Mouse (Mus musculus): ENCODE results near the gene Plekho1. TPM values are rescaled to one million over a fixed set of nuclear protein-coding genes. Genes with fewer than 3 reads are reported as not detected.
A peak's percentile ranks its signal among the peaks of the same experiment; 100 is the strongest.
"Not testable (repeated sequence)": the region's sequence is repeated elsewhere in the genome, so short reads cannot be mapped to it uniquely, and the experiment has no call there.

The Plekho1 gene
- polyA plus RNA-seq, 1 experiment from 2014 or later = 90.5 TPM

- H3K9me3 ChIP-seq = no peaks in the 10 kb centered on the region
- peaks cover 20% of the 10 kb centered on the region for H3K4me1 ChIP-seq
- 54% methylated on average over 12 of the region's 12 CpGs for WGBS
These were observed 23.4 kb downstream of the Plekho1 start for GRCm38 (mm10) chr3:95972251-95972872.

GRCm38 (mm10) chr3:95970661-95971060 is 25.1 kb downstream of the Plekho1 start:
- not testable (repeated sequence) for H3K4me2 ChIP-seq (replicated peaks); ATAC-seq (replicated peaks); H3K9me3 ChIP-seq; H3K4me3 ChIP-seq; H3K36me3 ChIP-seq; H3K27me3 ChIP-seq; H3K27ac ChIP-seq (replicated peaks); H3K9ac ChIP-seq (replicated peaks)
- 59% methylated on average over 7 of the region's 7 CpGs for WGBS
- peaks cover 25% of the 10 kb centered on the region for H3K4me1 ChIP-seq

More at GRCm38 (mm10) chr3:95972251-95972872, 23.4 kb downstream of the Plekho1 start:
- peak overlapping the region; percentile 79 for H3K27ac ChIP-seq (replicated peaks)
- H3K4me3 ChIP-seq = peak overlapping the region; percentile 32
- H3K9ac ChIP-seq (replicated peaks) = peak overlapping the region; percentile 42; the same call in 1 of the 2 replicates
- no peaks in the 10 kb centered on the region for H3K36me3 ChIP-seq
- no peak for ATAC-seq (replicated peaks)
- H3K4me2 ChIP-seq (replicated peaks) = peak overlapping the region; percentile 54
- no peaks in the 10 kb centered on the region for H3K27me3 ChIP-seq

- H3K9me3 ChIP-seq = no peaks in the 10 kb centered on the region
- H3K4me3 ChIP-seq = no peak overlapping the region
- WGBS = 83% methylated on average over 1 of the region's 1 CpGs
- H3K9ac ChIP-seq (replicated peaks) = no peak overlapping the region
- H3K27ac ChIP-seq (replicated peaks) = no peak overlapping the region
- peaks cover 25% of the 10 kb centered on the region for H3K4me1 ChIP-seq
- no peaks in the 10 kb centered on the region for H3K27me3 ChIP-seq
- no peak overlapping the region for H3K4me2 ChIP-seq (replicated peaks)
- ATAC-seq (replicated peaks) = no peak
- H3K36me3 ChIP-seq = no peaks in the 10 kb centered on the region
These were observed 26.5 kb downstream of the Plekho1 start for GRCm38 (mm10) chr3:95969277-95969676.

- H3K36me3 ChIP-seq = no peaks in the 10 kb centered on the region
- ATAC-seq (replicated peaks) = 0 out of 2 replicates have a peak, but pooled peaks have one; percentile 57
- H3K9me3 ChIP-seq = no peaks in the 10 kb centered on the region
- H3K4me3 ChIP-seq = peak overlapping the region; percentile 16; the same call in 1 of the 2 replicates
- WGBS = 9% methylated on average over 7 of the region's 7 CpGs
- no peaks in the 10 kb centered on the region for H3K27me3 ChIP-seq
- peaks cover 5% of the 10 kb centered on the region for H3K4me1 ChIP-seq
- peak overlapping the region; percentile 38 for H3K4me2 ChIP-seq (replicated peaks)
- 0 out of 2 replicates have a peak overlapping the region, but pooled peaks have one; percentile 9 for H3K9ac ChIP-seq (replicated peaks)
- H3K27ac ChIP-seq (replicated peaks) = no peak overlapping the region
These were observed 30.0 kb downstream of the Plekho1 start for GRCm38 (mm10) chr3:95965518-95966451.

- no peaks in the 10 kb centered on the region for H3K9me3 ChIP-seq
- H3K27ac ChIP-seq (replicated peaks) = no peak overlapping the region
- H3K4me1 ChIP-seq = peaks cover 5% of the 10 kb centered on the region
- H3K9ac ChIP-seq (replicated peaks) = no peak overlapping the region
- no peak for ATAC-seq (replicated peaks)
- no peak overlapping the region for H3K4me2 ChIP-seq (replicated peaks)
- H3K4me3 ChIP-seq = no peak overlapping the region
- WGBS = 44% methylated on average over 4 of the region's 4 CpGs
- H3K27me3 ChIP-seq = no peaks in the 10 kb centered on the region
- H3K36me3 ChIP-seq = no peaks in the 10 kb centered on the region
These were observed 32.1 kb downstream of the Plekho1 start for GRCm38 (mm10) chr3:95963681-95964080.

GRCm38 (mm10) chr3:95963230-95963629 is 32.6 kb downstream of the Plekho1 start:
- H3K36me3 ChIP-seq = no peaks in the 10 kb centered on the region
- H3K27ac ChIP-seq (replicated peaks) = no peak overlapping the region
- no peak for ATAC-seq (replicated peaks)
- no peaks in the 10 kb centered on the region for H3K9me3 ChIP-seq
- no peak overlapping the region for H3K4me2 ChIP-seq (replicated peaks)
- no peak overlapping the region for H3K4me3 ChIP-seq
- 63% methylated on average over 2 of the region's 2 CpGs for WGBS
- H3K4me1 ChIP-seq = peaks cover 5% of the 10 kb centered on the region
- H3K27me3 ChIP-seq = no peaks in the 10 kb centered on the region
- H3K9ac ChIP-seq (replicated peaks) = no peak overlapping the region

- H3K4me1 ChIP-seq = peaks cover 12% of the 10 kb centered on the region
- H3K27me3 ChIP-seq; H3K9me3 ChIP-seq; H3K9ac ChIP-seq (replicated peaks); H3K4me2 ChIP-seq (replicated peaks); H3K4me3 ChIP-seq; H3K27ac ChIP-seq (replicated peaks); H3K36me3 ChIP-seq; ATAC-seq (replicated peaks): not testable (repeated sequence)
- 89% methylated on average over 8 of the region's 8 CpGs for WGBS
These were observed 33.6 kb downstream of the Plekho1 start for GRCm38 (mm10) chr3:95962182-95962581.

- no peaks in the 10 kb centered on the region for H3K36me3 ChIP-seq
- H3K9me3 ChIP-seq = no peaks in the 10 kb centered on the region
- WGBS = 94% methylated on average over 1 of the region's 1 CpGs
- H3K27me3 ChIP-seq = no peaks in the 10 kb centered on the region
- ATAC-seq (replicated peaks) = no peak
- H3K4me2 ChIP-seq (replicated peaks) = no peak overlapping the region
- peaks cover 8% of the 10 kb centered on the region; the same call in 1 of the 2 replicates for H3K4me1 ChIP-seq
- no peak overlapping the region for H3K4me3 ChIP-seq
- no peak overlapping the region for H3K9ac ChIP-seq (replicated peaks)
- H3K27ac ChIP-seq (replicated peaks) = no peak overlapping the region
These were observed 36.0 kb downstream of the Plekho1 start for GRCm38 (mm10) chr3:95959807-95960206.

- Histone ChIP-seq H3K4me2 (replicated peaks) (no peak overlapping the region), H3K9me3 (no peaks in the 10 kb centered on the region), H3K4me1 (peaks cover 8% of the 10 kb centered on the region; the same call in 1 of the 2 replicates), H3K4me3 (no peak overlapping the region), H3K36me3 (no peaks in the 10 kb centered on the region), H3K27ac (replicated peaks) (no peak overlapping the region), H3K27me3 (no peaks in the 10 kb centered on the region), H3K9ac (replicated peaks) (no peak overlapping the region)
- ATAC-seq (replicated peaks) = no peak
- 81% methylated on average over 5 of the region's 5 CpGs for WGBS
These were observed 36.7 kb downstream of the Plekho1 start for GRCm38 (mm10) chr3:95959082-95959481.

GRCm38 (mm10) chr3:95957359-95958148 is 38.2 kb downstream of the Plekho1 start:
- H3K4me1 ChIP-seq = peaks cover 16% of the 10 kb centered on the region
- ATAC-seq (replicated peaks) = 0 out of 2 replicates have a peak, but pooled peaks have one; percentile 16
- H3K9ac ChIP-seq (replicated peaks) = no peak overlapping the region
- H3K27ac ChIP-seq (replicated peaks) = peak overlapping the region; percentile 27
- H3K9me3 ChIP-seq = no peaks in the 10 kb centered on the region
- 49% methylated on average over 8 of the region's 8 CpGs for WGBS
- H3K36me3 ChIP-seq = no peaks in the 10 kb centered on the region
- no peak overlapping the region for H3K4me3 ChIP-seq
- no peaks in the 10 kb centered on the region for H3K27me3 ChIP-seq
- H3K4me2 ChIP-seq (replicated peaks) = no peak overlapping the region

- no peak overlapping the region for H3K4me2 ChIP-seq (replicated peaks)
- WGBS = 93% methylated on average over 5 of the region's 5 CpGs
- H3K27ac ChIP-seq (replicated peaks) = no peak overlapping the region
- H3K36me3 ChIP-seq = no peaks in the 10 kb centered on the region
- ATAC-seq (replicated peaks) = no peak
- H3K9ac ChIP-seq (replicated peaks) = no peak overlapping the region
- H3K27me3 ChIP-seq = no peaks in the 10 kb centered on the region
- H3K4me3 ChIP-seq = no peak overlapping the region
- H3K4me1 ChIP-seq = peaks cover 25% of the 10 kb centered on the region
- H3K9me3 ChIP-seq = no peaks in the 10 kb centered on the region
These were observed 40.5 kb downstream of the Plekho1 start for GRCm38 (mm10) chr3:95955318-95955717.
